Mouse (Mus musculus): ENCODE measurements around the gene Mmp2.

Mmp2 gene

GRCm38 (mm10) chr8:92895053-92895452 lies 68.0 kb downstream of the Mmp2 start:
- DNase-seq (ENCODE audit: low spot score) = no peak

DNA sequence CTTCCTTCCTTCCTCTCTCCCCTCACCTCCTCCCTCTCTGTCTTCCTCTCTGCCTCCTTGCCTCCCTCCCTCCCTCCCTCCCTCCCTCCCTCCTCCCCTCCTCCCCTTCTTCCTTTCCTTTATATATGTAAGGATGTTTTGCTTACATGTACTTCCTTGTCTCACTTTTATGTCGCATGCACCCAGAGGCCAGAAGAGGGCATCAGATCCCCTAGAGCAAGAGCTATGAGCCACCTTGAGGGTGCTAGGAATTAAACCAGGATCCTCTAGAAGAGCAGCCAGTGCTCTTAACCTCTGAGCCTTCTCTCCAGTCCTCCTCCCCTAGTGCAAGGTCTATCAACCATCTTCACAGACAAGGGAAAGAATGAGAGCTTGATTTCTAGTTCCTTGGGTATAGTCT lies 69.0 kb downstream of the Mmp2 start:
- DNase-seq (ENCODE audit: low spot score) = no peak

GRCm38 (mm10) chr8:92896611-92897010 lies 69.5 kb downstream of the Mmp2 start:
- no peak for DNase-seq (ENCODE audit: low spot score)

DNA sequence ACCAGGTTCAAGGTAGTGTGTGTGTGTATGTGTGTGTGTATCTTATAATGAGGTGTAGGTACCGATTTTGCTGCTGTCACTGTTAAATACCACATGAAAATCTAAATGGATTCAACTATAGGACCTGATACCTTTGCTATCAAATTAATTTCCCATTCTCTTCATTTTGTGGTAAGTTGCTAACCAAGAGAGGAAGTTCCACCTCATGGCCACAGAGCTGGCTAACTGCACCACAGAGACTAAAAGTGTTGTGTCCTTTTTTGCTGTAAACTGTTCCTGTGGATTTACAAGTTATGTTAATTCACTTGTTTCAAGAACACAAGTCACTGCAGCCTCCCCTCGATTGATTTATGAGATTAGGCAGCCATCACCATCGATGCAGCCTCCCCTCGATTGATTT lies 70.7 kb downstream of the Mmp2 start:
- no peak for DNase-seq (ENCODE audit: low spot score)

- DNase-seq (ENCODE audit: low spot score) = no peak
Measured at GRCm38 (mm10) chr8:92899590-92899989, 72.5 kb downstream of the Mmp2 start.

GRCm38 (mm10) chr8:92901107-92901506 lies 74.0 kb downstream of the Mmp2 start, which contains the start of gene Capns2:
Capns2 (plus strand) TSS chr8:92901407.
- DNase-seq (ENCODE audit: low spot score) = no peak

- DNase-seq (ENCODE audit: low spot score) = no peak
Measured at GRCm38 (mm10) chr8:92902981-92903380, 75.9 kb downstream of the Mmp2 start.
